Mouse (Mus musculus): ENCODE results near the gene Cutal.

Gene Cutal

GRCm38 (mm10) chr2:34883190-34883589 is 9.0 kb downstream of the Cutal start:
- DNase-seq (ENCODE audit: low read depth, low spot score) = no peak

- no peak for DNase-seq (ENCODE audit: low read depth, low spot score)
Observed at GRCm38 (mm10) chr2:34884186-34884585, 10.0 kb downstream of the Cutal start.

- DNase-seq (ENCODE audit: low read depth, low spot score) = no peak
Observed at GRCm38 (mm10) chr2:34893950-34894349, 19.8 kb downstream of the Cutal start.

- no peak for DNase-seq (ENCODE audit: low read depth, low spot score)
Observed at GRCm38 (mm10) chr2:34895503-34896113, 21.4 kb downstream of the Cutal start.

GRCm38 (mm10) chr2:34896821-34897460 is 22.7 kb downstream of the Cutal start:
- DNase-seq (ENCODE audit: low read depth, low spot score) = no peak

GRCm38 (mm10) chr2:34897820-34898219 is 23.6 kb downstream of the Cutal start:
- DNase-seq (ENCODE audit: low read depth, low spot score) = no peak

GRCm38 (mm10) chr2:34899682-34900081 is 25.5 kb downstream of the Cutal start:
- DNase-seq (ENCODE audit: low read depth, low spot score) = no peak

GRCm38 (mm10) chr2:34900412-34900811 is 26.2 kb downstream of the Cutal start:
- DNase-seq (ENCODE audit: low read depth, low spot score) = no peak

GRCm38 (mm10) chr2:34901726-34902125 is 27.5 kb downstream of the Cutal start:
- DNase-seq (ENCODE audit: low read depth, low spot score) = no peak

GRCm38 (mm10) chr2:34902731-34903130 is 28.5 kb downstream of the Cutal start:
- no peak for DNase-seq (ENCODE audit: low read depth, low spot score)

- no peak for DNase-seq (ENCODE audit: low read depth, low spot score)
Observed at GRCm38 (mm10) chr2:34903191-34903590, 29.0 kb downstream of the Cutal start.

GRCm38 (mm10) chr2:34903652-34904405 is 29.6 kb downstream of the Cutal start:
- DNase-seq (ENCODE audit: low read depth, low spot score) = no peak

GRCm38 (mm10) chr2:34904849-34905542 is 30.8 kb downstream of the Cutal start:
- peak; percentile 98 for DNase-seq (ENCODE audit: low read depth, low spot score)

- DNase-seq (ENCODE audit: low read depth, low spot score) = no peak
Observed at GRCm38 (mm10) chr2:34906426-34906825, 32.2 kb downstream of the Cutal start.

GRCm38 (mm10) chr2:34906861-34907604 is 32.8 kb downstream of the Cutal start:
- DNase-seq (ENCODE audit: low read depth, low spot score) = no peak

- no peak for DNase-seq (ENCODE audit: low read depth, low spot score)
Observed at GRCm38 (mm10) chr2:34909719-34910118, 35.5 kb downstream of the Cutal start.

GRCm38 (mm10) chr2:34911871-34912270 is 37.7 kb downstream of the Cutal start:
- DNase-seq (ENCODE audit: low read depth, low spot score) = no peak

GRCm38 (mm10) chr2:34912613-34913012 is 38.4 kb downstream of the Cutal start:
- no peak for DNase-seq (ENCODE audit: low read depth, low spot score)

GRCm38 (mm10) chr2:34913218-34914068 is 39.2 kb downstream of the Cutal start, which contains the start of gene Phf19:
Gene Phf19, minus strand, starts transcription at chr2:34914026.
- DNase-seq (ENCODE audit: low read depth, low spot score) = no peak

GRCm38 (mm10) chr2:34914069-34914822 is 40.0 kb downstream of the Cutal start:
- DNase-seq (ENCODE audit: low read depth, low spot score) = no peak

All from retina, adult 2 months (tissue).